Mouse (Mus musculus) heart, postnatal 0 days (tissue): ENCODE data around the gene Ccdc102a.

Source experiments
- CTCF ChIP-seq: IDR thresholded peaks from 2 replicates; pipeline ENCODE4 v1.5.1; 2016; ENCODE audit warnings: antibody characterized with exemption, control low read depth, low read depth
- EP300 ChIP-seq: IDR thresholded peaks from 2 replicates; pipeline ENCODE4 v1.6.1; 2016; ENCODE audit warnings: antibody characterized with exemption, low read depth

- TF ChIP-seq EP300 (no peak), CTCF (peak; percentile 62)
These were observed 48.7 kb upstream of the Ccdc102a start for GRCm38 (mm10) chr8:94966578-94966977.
